Mouse (Mus musculus) intestine, postnatal 0 days (tissue): ENCODE measurements around the gene Ankfy1. TPM values are rescaled to one million over a fixed set of nuclear protein-coding genes. Genes with fewer than 3 reads are reported as not detected.
A peak's percentile ranks its signal among the peaks of the same experiment; 100 is the strongest.

Source experiments
- ATAC-seq: fragments of 200-750 bp; cut with Nextera tagmentation; 2 replicates; pipeline ENCODE4 v1.8.0; 2017; ENCODE audit warnings: mild to moderate bottlenecking, moderate TSS enrichment, moderate library complexity
- H3K27ac ChIP-seq: fragments of 300-500 bp; sonication (generic); 2 replicates; pipeline ENCODE4 v1.5.1; 2014; ENCODE audit warnings: mild to moderate bottlenecking, low read depth, low read length, moderate library complexity
- H3K27me3 ChIP-seq: fragments of 300-500 bp; sonication (generic); replicated peaks from 2 replicates; pipeline ENCODE4 v1.6.1; 2014; ENCODE audit warnings: low read length, mixed read lengths; ENCODE audit not compliant: control insufficient read depth, insufficient read depth
- H3K36me3 ChIP-seq: fragments of 300-500 bp; sonication (generic); 2 replicates; pipeline ENCODE4 v1.6.1; 2014; ENCODE audit warnings: mild to moderate bottlenecking, moderate library complexity; ENCODE audit not compliant: control insufficient read depth, insufficient read depth
- H3K4me1 ChIP-seq: fragments of 300-500 bp; sonication (generic); replicated peaks from 2 replicates; pipeline ENCODE4 v1.6.1; 2014; ENCODE audit warnings: antibody characterized with exemption, low read length, mixed read lengths; ENCODE audit not compliant: control insufficient read depth, insufficient read depth
- H3K4me2 ChIP-seq: fragments of 300-500 bp; sonication (generic); replicated peaks from 2 replicates; pipeline ENCODE4 v1.6.1; 2014; ENCODE audit warnings: low read depth, mild to moderate bottlenecking, moderate library complexity
- H3K4me3 ChIP-seq: fragments of 300-500 bp; sonication (generic); 2 replicates; pipeline ENCODE4 v1.5.1; 2014; ENCODE audit warnings: low read depth, low read length
- H3K9ac ChIP-seq: fragments of 300-500 bp; sonication (generic); 2 replicates; pipeline ENCODE4 v1.6.1; 2014; ENCODE audit warnings: mild to moderate bottlenecking, low read depth, low read length
- H3K9me3 ChIP-seq: fragments of 300-500 bp; sonication (generic); 2 replicates; pipeline ENCODE4 v1.6.1; 2016; ENCODE audit warnings: mixed run types; ENCODE audit not compliant: control insufficient read depth
- CTCF ChIP-seq: sonication (generic); IDR thresholded peaks from 2 replicates; pipeline ENCODE4 v1.5.1; 2016; ENCODE audit warnings: low read depth, mild to moderate bottlenecking, control low read depth, antibody characterized with exemption, moderate library complexity
- WGBS: fragments of 180-500 bp; shearing (Covaris S2); extraction: QIAGEN DNeasy Blood & Tissue Kit; methylation state at CpG from one replicate; pipeline ENCODE4 v1.1.7; 2014; 5-methylcytosine and 5-hydroxymethylcytosine counted together
- polyA plus RNA-seq: library from polyadenylated mRNA; unstranded; fragments of >200 nt; fragmentation: Nextera tagmentation; extraction: Ambion mirVana; gene quantifications from 2 replicates; pipeline ENCODE4 v1.2.1, GENCODE M21; 2015

Ankfy1 gene
- polyA plus RNA-seq, 1 experiment from 2014 or later: 8.3 TPM

- Histone ChIP-seq H3K36me3 (no peaks in the 10 kb centered on the region), H3K9ac (no peak overlapping the region), H3K4me1 (no peaks in the 10 kb centered on the region), H3K27me3 (no peaks in the 10 kb centered on the region), H3K9me3 (no peaks in the 10 kb centered on the region), H3K4me3 (no peak overlapping the region), H3K4me2 (no peak overlapping the region), H3K27ac (no peak overlapping the region)
- ATAC-seq: no peak
- TF ChIP-seq CTCF: no peak
Measured at GRCm38 (mm10) chr11:72792033-72792432, 102.2 kb downstream of the Ankfy1 start.

- Histone ChIP-seq H3K4me2 (peak overlapping the region; percentile 83), H3K9me3 (no peaks in the 10 kb centered on the region), H3K9ac (peak overlapping the region; percentile 94), H3K4me1 (no peaks in the 10 kb centered on the region), H3K36me3 (no peaks in the 10 kb centered on the region), H3K4me3 (peak overlapping the region; percentile 98), H3K27ac (peak overlapping the region; percentile 94), H3K27me3 (no peaks in the 10 kb centered on the region)
- WGBS: 15% methylated on average over 14 of the region's 14 CpGs
- ATAC-seq: peak; percentile 6; the same call in 1 of the 2 replicates
- no peak for TF ChIP-seq CTCF
Measured at GRCm38 (mm10) chr11:72795149-72795454, 105.3 kb downstream of the Ankfy1 start.

GRCm38 (mm10) chr11:72795455-72796295 lies 105.9 kb downstream of the Ankfy1 start, which contains the start of the genes Cyb5d2 and Zzef1:
TSS of gene Cyb5d2 (minus strand) at chr11:72796142.
TSS of gene Zzef1 (plus strand) at chr11:72796226.
- Histone ChIP-seq H3K4me2 (peak within 1 kb of the TSS; percentile 83), H3K9me3 (no peaks in the 10 kb centered on the region), H3K9ac (peak within 1 kb of the TSS; percentile 94), H3K4me1 (0 out of 2 replicates have a peak, but pooled peaks cover 3% of the 10 kb centered on the region), H3K36me3 (no peaks in the 10 kb centered on the region), H3K27ac (peak within 1 kb of the TSS; percentile 94), H3K27me3 (no peaks in the 10 kb centered on the region), H3K4me3 (peak within 1 kb of the TSS; percentile 98)
- WGBS: under 1% methylated on average over 69 of the region's 69 CpGs
- ATAC-seq: peak; percentile 96
- no peak for TF ChIP-seq CTCF

DNA sequence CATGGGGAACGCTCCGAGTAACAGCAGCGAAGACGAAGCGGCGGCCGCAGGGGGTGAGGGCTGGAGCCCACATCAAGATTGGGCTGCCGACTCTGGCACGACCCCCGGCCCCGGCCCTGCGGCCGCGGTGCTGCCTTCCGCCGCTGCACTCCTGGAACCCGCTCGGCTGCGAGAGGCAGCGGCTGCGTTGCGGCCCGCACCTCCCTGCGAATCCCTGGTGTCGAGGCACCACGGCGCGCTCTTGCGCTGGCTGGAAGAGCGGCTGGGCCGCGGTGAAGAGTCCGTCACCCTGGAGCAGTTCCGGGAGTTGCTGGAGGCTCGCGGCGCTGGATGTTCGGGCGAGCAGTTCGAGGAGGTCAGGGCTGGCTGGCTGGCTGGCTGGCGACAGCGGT lies 106.5 kb downstream of the Ankfy1 start:
- Histone ChIP-seq H3K4me1 (0 out of 2 replicates have a peak, but pooled peaks cover 3% of the 10 kb centered on the region), H3K36me3 (no peaks in the 10 kb centered on the region), H3K27me3 (no peaks in the 10 kb centered on the region), H3K4me2 (peak overlapping the region; percentile 83), H3K4me3 (peak overlapping the region; percentile 98), H3K9ac (peak overlapping the region; percentile 94), H3K9me3 (no peaks in the 10 kb centered on the region), H3K27ac (peak overlapping the region; percentile 94)
- peak; percentile 52 for ATAC-seq
- WGBS: under 1% methylated on average over 42 of the region's 42 CpGs
- TF ChIP-seq CTCF: no peak; the same call in 1 of the 2 replicates

- Histone ChIP-seq H3K36me3 (no peaks in the 10 kb centered on the region), H3K4me3 (peak overlapping the region; percentile 98), H3K9ac (peak overlapping the region; percentile 94), H3K27ac (peak overlapping the region; percentile 94), H3K27me3 (no peaks in the 10 kb centered on the region), H3K9me3 (no peaks in the 10 kb centered on the region), H3K4me2 (peak overlapping the region; percentile 83), H3K4me1 (0 out of 2 replicates have a peak, but pooled peaks cover 3% of the 10 kb centered on the region)
- WGBS: 7% methylated on average over 10 of the region's 10 CpGs
- no peak for TF ChIP-seq CTCF
- ATAC-seq: no peak
Measured at GRCm38 (mm10) chr11:72796773-72797338, 107.0 kb downstream of the Ankfy1 start.

DNA sequence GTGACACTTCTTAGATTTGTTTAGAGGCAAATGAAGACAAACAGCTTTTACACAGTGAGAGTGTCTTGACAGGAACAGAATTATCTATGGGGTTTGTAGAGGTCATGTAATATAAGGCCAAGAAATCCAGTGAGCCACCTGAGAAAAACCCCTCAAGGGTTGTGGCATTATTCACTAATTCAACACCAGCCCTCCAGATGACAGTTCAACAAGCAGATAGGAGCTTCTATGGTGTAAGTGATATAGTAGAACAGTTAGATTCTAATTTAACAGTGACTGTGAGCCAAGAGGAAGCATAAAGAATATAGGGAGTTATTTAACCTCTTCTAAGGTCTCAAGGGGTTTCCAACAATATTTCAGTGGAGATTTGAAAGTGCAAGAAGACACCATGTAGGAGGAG lies 108.3 kb downstream of the Ankfy1 start:
- H3K27me3 ChIP-seq: no peaks in the 10 kb centered on the region

More for the DNA sequence above, 108.3 kb downstream of the Ankfy1 start:
- Histone ChIP-seq H3K4me2 (peak overlapping the region; percentile 83), H3K9ac (no peak overlapping the region), H3K27ac (no peak overlapping the region), H3K4me1 (0 out of 2 replicates have a peak, but pooled peaks cover 3% of the 10 kb centered on the region), H3K9me3 (no peaks in the 10 kb centered on the region), H3K36me3 (no peaks in the 10 kb centered on the region), H3K4me3 (no peak overlapping the region)
- TF ChIP-seq CTCF: no peak
- no peak for ATAC-seq
